Mouse (Mus musculus) G1E (cell line): ENCODE data around the gene Tnfaip1. TPM values are rescaled to one million over a fixed set of nuclear protein-coding genes. Genes with fewer than 3 reads are reported as not detected.
"Not testable (repeated sequence)": the region's sequence is repeated elsewhere in the genome, so short reads cannot be mapped to it uniquely, and the experiment has no call there.

Source experiments
- ATAC-seq: 2 replicates; pipeline ENCODE4 v1.8.0; 2016; ENCODE audit warnings: mild to moderate bottlenecking; ENCODE audit not compliant: insufficient number of reproducible peaks, poor library complexity, low FRiP score, severe bottlenecking; ENCODE audit errors: extremely low read depth
- DNase-seq: peaks from one replicate; pipeline ENCODE4 v3.0.0; 2012; ENCODE audit warnings: low spot score
- H3K27me3 ChIP-seq: 2 replicates; pipeline ENCODE4 v1.6.1; 2012; ENCODE audit warnings: mild to moderate bottlenecking, low read length, inconsistent platforms; ENCODE audit not compliant: insufficient read depth
- H3K36me3 ChIP-seq: replicated peaks from 2 replicates; pipeline ENCODE3; 2012; ENCODE audit warnings: mild to moderate bottlenecking, inconsistent platforms
- H3K4me1 ChIP-seq: 2 replicates; pipeline ENCODE4 v1.6.1; 2012; ENCODE audit warnings: low read depth, low read length, inconsistent platforms, mixed read lengths; ENCODE audit not compliant: insufficient read depth
- H3K4me3 ChIP-seq: 2 replicates; pipeline ENCODE4 v1.5.1; 2012; ENCODE audit warnings: low read depth, mild to moderate bottlenecking, inconsistent platforms, low read length, moderate library complexity, mixed read lengths
- H3K9me3 ChIP-seq: replicated peaks from 2 replicates; pipeline ENCODE4 v1.6.1; 2012; ENCODE audit warnings: inconsistent platforms
- CTCF ChIP-seq: IDR thresholded peaks from 2 replicates; pipeline ENCODE4 v1.5.1; 2012; ENCODE audit warnings: low read depth, low read length, inconsistent platforms, mixed read lengths
- GATA1 ChIP-seq: IDR thresholded peaks from 2 replicates; pipeline ENCODE4 v1.6.1; 2012; ENCODE audit warnings: borderline replicate concordance, low read length, inconsistent platforms, mixed read lengths
- GATA2 ChIP-seq: IDR thresholded peaks from 2 replicates; pipeline ENCODE4 v1.6.1; 2012; ENCODE audit warnings: low read depth, low read length, inconsistent platforms, borderline replicate concordance
- POLR2AphosphoS5 ChIP-seq: IDR thresholded peaks from 2 replicates; pipeline ENCODE4 v1.6.1; 2012; ENCODE audit warnings: low read depth, low read length, inconsistent platforms; ENCODE audit not compliant: insufficient replicate concordance
- TAL1 ChIP-seq: conservative IDR thresholded peaks from 2 replicates; pipeline ENCODE4 v1.6.1; 2012; ENCODE audit warnings: low read depth, low read length, inconsistent platforms, mixed read lengths
- polyA plus RNA-seq: library from polyadenylated mRNA; stranded (reverse); fragments of >175 nt; gene quantifications from 2 replicates; pipeline ENCODE4 v1.2.3, GENCODE M21; 2012
- total RNA-seq, 2 experiments: library from RNA; stranded (forward) in 1 of 2; stranded (reverse) in 1 of 2; fragments of 200-1000 nt in 1 of 2; fragments of >200 nt in 1 of 2; fragmentation: Nextera tagmentation in 1 of 2; gene quantifications; 2 replicates each; pipeline ENCODE4 v1.2.3; 2014 to 2017

Tnfaip1 gene
- total RNA-seq (2014; fragmentation: Nextera tagmentation) (11.7 and 12.9 TPM in 2 replicates), total RNA-seq (2017) (3.7 and 3.8 TPM in 2 replicates), polyA plus RNA-seq (5.1 and 6.0 TPM in 2 replicates)

DNA sequence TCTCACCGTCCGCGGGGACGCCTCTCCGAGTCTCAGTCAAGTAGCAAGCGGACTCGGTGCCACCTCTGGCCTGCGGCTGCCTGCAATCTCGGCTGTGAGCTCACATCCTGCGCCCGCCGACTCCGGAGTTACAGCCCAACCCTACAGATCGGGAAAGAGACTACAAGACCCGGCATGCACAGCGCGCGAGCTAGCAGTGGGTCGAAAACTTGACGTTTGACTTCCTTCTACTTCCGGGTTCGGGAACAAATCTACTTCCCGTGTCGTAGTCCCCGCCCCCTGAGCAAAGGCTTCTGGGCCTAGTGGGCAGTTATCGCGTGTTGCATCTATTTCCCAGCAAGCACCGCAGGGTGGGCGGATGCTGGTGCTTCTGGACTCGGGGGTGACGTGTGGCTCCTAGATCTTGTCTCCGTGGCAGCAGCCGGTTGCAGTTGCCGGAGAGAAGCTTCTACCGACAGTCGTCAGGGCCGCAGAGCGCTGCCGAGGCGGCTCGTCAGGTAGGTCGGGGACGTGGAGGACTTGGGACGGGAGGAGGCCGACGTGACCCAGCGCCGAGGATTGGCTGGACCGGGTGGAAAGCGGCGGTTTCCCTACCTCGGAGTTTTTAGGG lies at the start of gene Tnfaip1, which contains the start of gene Ift20:
Gene Tnfaip1, minus strand, starts transcription at position 253 of the 610 bp plus-strand sequence.
Gene Ift20, plus strand, starts transcription at position 282 of the 610 bp plus-strand sequence.
- peak; percentile 84 for DNase-seq
- no peak for TF ChIP-seq POLR2AphosphoS5
- TF ChIP-seq GATA2 = peak; percentile 38; the same call in 1 of the 2 replicates
- Histone ChIP-seq H3K4me1 (peaks cover 54% of the 10 kb centered on the region), H3K9me3 (no peaks in the 10 kb centered on the region), H3K4me3 (peak within 1 kb of the TSS; percentile 94), H3K36me3 (peaks cover 35% of the 10 kb centered on the region), H3K27me3 (no peaks in the 10 kb centered on the region)
- peak; percentile 91 for ATAC-seq

- no peak for ATAC-seq
Measured at GRCm38 (mm10) chr11:78582848-78583247, 46.7 kb upstream of the Tnfaip1 start.

DNA sequence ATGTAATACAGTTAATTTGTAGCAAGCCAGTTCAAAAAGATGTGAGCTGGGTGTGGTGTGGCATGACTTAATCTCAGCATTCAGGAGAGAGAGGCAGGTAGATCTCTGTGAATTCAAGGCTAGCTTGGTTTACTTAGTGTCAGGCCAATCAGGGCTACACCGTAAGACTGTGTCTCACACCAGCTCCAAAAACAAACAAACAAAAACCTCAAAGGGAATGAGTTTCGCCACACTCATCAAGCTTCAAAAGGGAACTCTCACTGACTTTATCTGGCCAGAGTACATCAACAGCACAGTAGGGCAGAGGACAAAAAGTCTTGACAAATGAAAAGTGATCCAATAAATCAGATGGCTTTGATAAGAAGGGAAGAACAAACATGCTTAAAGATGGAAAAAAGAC lies 38.8 kb upstream of the Tnfaip1 start:
- no peaks in the 10 kb centered on the region for H3K27me3 ChIP-seq
- H3K36me3 ChIP-seq = peaks cover 62% of the 10 kb centered on the region
- no peaks in the 10 kb centered on the region for H3K9me3 ChIP-seq
- DNase-seq = no peak
- ATAC-seq = no peak
- H3K4me1 ChIP-seq = no peaks in the 10 kb centered on the region
- TF ChIP-seq CTCF = no peak
- TF ChIP-seq GATA1 = no peak
- TF ChIP-seq TAL1 = no peak
- no peak for TF ChIP-seq POLR2AphosphoS5
- TF ChIP-seq GATA2 = no peak
- H3K4me3 ChIP-seq = no peak overlapping the region

More at GRCm38 (mm10) chr11:78582848-78583247, 46.7 kb upstream of the Tnfaip1 start:
- Histone ChIP-seq H3K4me3 (no peak overlapping the region), H3K27me3 (no peaks in the 10 kb centered on the region), H3K36me3 (peaks cover 45% of the 10 kb centered on the region), H3K9me3 (no peaks in the 10 kb centered on the region), H3K4me1 (no peaks in the 10 kb centered on the region)
- no peak for DNase-seq
- TF ChIP-seq GATA1 (no peak), TAL1 (no peak)

GRCm38 (mm10) chr11:78574536-78574935 lies 38.4 kb upstream of the Tnfaip1 start:
- ATAC-seq (no peak), DNase-seq (no peak)
- H3K27me3 ChIP-seq = no peaks in the 10 kb centered on the region
- H3K4me3 ChIP-seq = no peak overlapping the region
- no peaks in the 10 kb centered on the region for H3K4me1 ChIP-seq
- no peak for TF ChIP-seq GATA2
- no peak for TF ChIP-seq CTCF
- no peak for TF ChIP-seq TAL1
- TF ChIP-seq GATA1 = no peak
- no peak for TF ChIP-seq POLR2AphosphoS5
- peaks cover 66% of the 10 kb centered on the region for H3K36me3 ChIP-seq
- no peaks in the 10 kb centered on the region for H3K9me3 ChIP-seq

- ATAC-seq, H3K4me3 ChIP-seq, H3K4me1 ChIP-seq, H3K9me3 ChIP-seq, DNase-seq, H3K27me3 ChIP-seq: not testable (repeated sequence)
- peaks cover 71% of the 10 kb centered on the region for H3K36me3 ChIP-seq
Measured at GRCm38 (mm10) chr11:78574031-78574430, 37.9 kb upstream of the Tnfaip1 start.

- TF ChIP-seq TAL1 = no peak
- TF ChIP-seq GATA1 = no peak
- Histone ChIP-seq H3K4me1 (no peaks in the 10 kb centered on the region), H3K27me3 (no peaks in the 10 kb centered on the region), H3K4me3 (no peak overlapping the region), H3K9me3 (no peaks in the 10 kb centered on the region), H3K36me3 (peaks cover 69% of the 10 kb centered on the region)
- no peak for DNase-seq
- ATAC-seq = no peak
Measured at GRCm38 (mm10) chr11:78571854-78572253, 35.7 kb upstream of the Tnfaip1 start.

DNA sequence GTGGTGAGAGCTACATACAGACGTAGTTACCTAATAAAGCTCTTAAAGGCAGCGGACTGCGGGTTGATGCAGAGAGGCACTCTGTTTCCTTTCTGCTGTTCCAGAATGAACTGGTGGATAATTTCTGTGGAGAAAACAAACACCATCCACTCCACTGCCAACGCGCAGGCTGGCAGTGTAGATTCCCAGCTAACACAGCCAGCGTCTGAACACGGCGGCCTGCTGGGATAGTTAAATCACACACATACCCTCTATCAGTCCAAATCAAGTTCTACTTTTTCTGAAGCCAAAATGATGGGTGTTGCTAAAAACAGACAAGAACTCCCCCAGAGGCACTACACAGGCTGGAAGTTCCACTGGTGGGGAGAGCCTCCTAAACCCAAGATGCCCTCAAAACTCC lies 35.3 kb upstream of the Tnfaip1 start:
- DNase-seq (no peak), ATAC-seq (no peak)
- Histone ChIP-seq H3K36me3 (peaks cover 69% of the 10 kb centered on the region), H3K9me3 (no peaks in the 10 kb centered on the region), H3K4me1 (no peaks in the 10 kb centered on the region), H3K27me3 (no peaks in the 10 kb centered on the region), H3K4me3 (no peak overlapping the region)
- TF ChIP-seq CTCF (no peak), GATA1 (no peak), GATA2 (no peak), TAL1 (no peak), POLR2AphosphoS5 (no peak)
